Mouse (Mus musculus) CH12.LX (cell line): ENCODE measurements at regions not wholly inside any gene's neighbourhood (a gene's known extent, or its start where the extent isn't known, plus 50 kb on each side); places are given as distances from the start of the nearest gene placed in this dataset.

ENCODE experiments used
- DNase-seq: peaks from one replicate; pipeline ENCODE4 v3.0.0-alpha.2; 2013; ENCODE audit errors: extremely low read depth
- H3K27ac ChIP-seq: 2 replicates; pipeline ENCODE4 v1.5.1; 2012; ENCODE audit warnings: low read depth, mild to moderate bottlenecking, control low read depth, moderate library complexity; ENCODE audit not compliant: insufficient read depth
- H3K27me3 ChIP-seq: replicated peaks from 2 replicates; pipeline ENCODE3; 2012; ENCODE audit warnings: inconsistent platforms
- H3K36me3 ChIP-seq, 2 experiments: replicated peaks in 1 of 2; 2 replicates each; pipeline versions ENCODE3 to v1.6.1; 2012; ENCODE audit warnings: inconsistent platforms in 1 of 2, low read length in 1 of 2, mild to moderate bottlenecking in 1 of 2, mixed read lengths in 1 of 2, moderate library complexity in 1 of 2; ENCODE audit not compliant: control insufficient read depth in 1 of 2, insufficient read depth in 1 of 2
- H3K4me1 ChIP-seq, 2 experiments: 2 replicates each; pipeline ENCODE4 v1.6.1; 2012; ENCODE audit warnings: inconsistent platforms in 1 of 2, moderate library complexity in 1 of 2; ENCODE audit not compliant: insufficient read depth in 2 of 2, control insufficient read depth in 1 of 2
- H3K4me2 ChIP-seq: 2 replicates; pipeline ENCODE4 v1.6.1; 2012; ENCODE audit warnings: low read depth, mild to moderate bottlenecking, control low read depth; ENCODE audit not compliant: poor library complexity, insufficient read depth, severe bottlenecking
- H3K4me3 ChIP-seq, 3 experiments: fragments of 150-350 bp in 1 of 3; sonication (generic) in 1 of 3; replicated peaks in 1 of 3; 2 replicates each; pipeline versions ENCODE3 to v1.5.1; 2011 to 2012; ENCODE audit warnings: low read depth in 2 of 3, low read length in 2 of 3, mild to moderate bottlenecking in 2 of 3, moderate library complexity in 2 of 3, control low read depth in 1 of 3, improper control_type of control experiment in 1 of 3, inconsistent platforms in 1 of 3, mixed read lengths in 1 of 3; ENCODE audit not compliant: poor library complexity in 1 of 3
- H3K79me2 ChIP-seq: replicated peaks from 2 replicates; pipeline ENCODE4 v1.6.1; 2012; ENCODE audit warnings: mild to moderate bottlenecking, moderate library complexity; ENCODE audit not compliant: control insufficient read depth, poor library complexity, insufficient read depth, severe bottlenecking; ENCODE audit errors: extremely low read depth
- H3K9ac ChIP-seq: 2 replicates; pipeline ENCODE4 v1.6.1; 2012; ENCODE audit warnings: low read depth, mild to moderate bottlenecking, control low read depth, moderate library complexity; ENCODE audit not compliant: insufficient read depth
- H3K9me3 ChIP-seq: replicated peaks from 2 replicates; pipeline ENCODE3; 2012; ENCODE audit warnings: low read length, inconsistent platforms, mixed read lengths
- BHLHE40 ChIP-seq: IDR thresholded peaks from 2 replicates; pipeline ENCODE4 v1.6.1; 2011; ENCODE audit warnings: mild to moderate bottlenecking, low read depth, low read length, improper control_type of control experiment
- CHD1 ChIP-seq: IDR thresholded peaks from 2 replicates; pipeline ENCODE4 v1.6.1; 2012; ENCODE audit warnings: low read depth, low read length, improper control_type of control experiment, inconsistent platforms
- CHD2 ChIP-seq: IDR thresholded peaks from 2 replicates; pipeline ENCODE4 v1.6.1; 2011; ENCODE audit warnings: low read length, improper control_type of control experiment
- E2F4 ChIP-seq: IDR thresholded peaks from 2 replicates; pipeline ENCODE4 v1.6.1; 2011; ENCODE audit warnings: low read depth, low read length, improper control_type of control experiment; ENCODE audit not compliant: insufficient replicate concordance
- ELF1 ChIP-seq: IDR thresholded peaks from 2 replicates; pipeline ENCODE4 v1.6.1; 2014; ENCODE audit warnings: low read depth, mild to moderate bottlenecking, inconsistent platforms, low read length, improper control_type of control experiment
- GABPA ChIP-seq: IDR thresholded peaks from 2 replicates; pipeline ENCODE4 v1.6.1; 2012; ENCODE audit warnings: low read depth, low read length, improper control_type of control experiment, inconsistent platforms; ENCODE audit not compliant: insufficient replicate concordance
- IRF4 ChIP-seq: IDR thresholded peaks from 2 replicates; pipeline ENCODE4 v1.6.1; 2014; ENCODE audit warnings: low read depth, mild to moderate bottlenecking, inconsistent platforms, low read length, improper control_type of control experiment
- JUN ChIP-seq: IDR thresholded peaks from 2 replicates; pipeline ENCODE4 v1.6.1; 2011; ENCODE audit warnings: low read depth, mild to moderate bottlenecking, low read length, improper control_type of control experiment, moderate library complexity; ENCODE audit not compliant: insufficient read depth
- MAFK ChIP-seq: IDR thresholded peaks from 2 replicates; pipeline ENCODE4 v1.6.1; 2011; ENCODE audit warnings: low read length, improper control_type of control experiment; ENCODE audit not compliant: insufficient replicate concordance
- MEF2A ChIP-seq: IDR thresholded peaks from 2 replicates; pipeline ENCODE4 v1.6.1; 2014; ENCODE audit warnings: low read depth, mild to moderate bottlenecking, inconsistent platforms, low read length, improper control_type of control experiment, borderline replicate concordance
- MXI1 ChIP-seq: IDR thresholded peaks from 2 replicates; pipeline ENCODE4 v1.6.1; 2011; ENCODE audit warnings: mild to moderate bottlenecking, low read depth, low read length, improper control_type of control experiment
- NRF1 ChIP-seq: IDR thresholded peaks from 2 replicates; pipeline ENCODE4 v1.6.1; 2014; ENCODE audit warnings: low read depth, mild to moderate bottlenecking, inconsistent platforms, low read length, improper control_type of control experiment, moderate library complexity
- PAX5 ChIP-seq: IDR thresholded peaks from 2 replicates; pipeline ENCODE4 v1.6.1; 2012; ENCODE audit warnings: low read length, inconsistent platforms, mixed read lengths
- POLR2AphosphoS2 ChIP-seq: IDR thresholded peaks from 2 replicates; pipeline ENCODE4 v1.6.1; 2011; ENCODE audit warnings: low read depth, low read length, improper control_type of control experiment
- RAD21 ChIP-seq: IDR thresholded peaks from 2 replicates; pipeline ENCODE4 v1.6.1; 2011; ENCODE audit warnings: low read depth, mild to moderate bottlenecking, low read length, improper control_type of control experiment, moderate library complexity
- USF1 ChIP-seq: IDR thresholded peaks from 2 replicates; pipeline ENCODE4 v1.6.1; 2014; ENCODE audit warnings: low read depth, mild to moderate bottlenecking, inconsistent platforms, low read length, improper control_type of control experiment
- USF2 ChIP-seq: conservative IDR thresholded peaks from 2 replicates; pipeline ENCODE4 v1.6.1; 2011; ENCODE audit warnings: low read depth, low read length, improper control_type of control experiment
- ZC3H11A ChIP-seq: IDR thresholded peaks from 2 replicates; pipeline ENCODE4 v1.6.1; 2012; ENCODE audit warnings: low read depth, mild to moderate bottlenecking, inconsistent platforms, low read length, improper control_type of control experiment
- dilution Hi-C: fragments of 300-500 bp; cut with MboI; formaldehyde crosslinking; loops from 2 replicates; pipeline ENCODE4 v1.14.3; 2020; ENCODE audit warnings: low sequenced_read_pairs; ENCODE audit not compliant: extremely low pct_unique_long_range_greater_than_20kb, extremely low pct_ligation_motif_present
- in situ Hi-C: fragments of 300-500 bp; cut with MboI; formaldehyde crosslinking; loops from 3 replicates; pipeline ENCODE4 v1.14.3; 2019; ENCODE audit warnings: low sequenced_read_pairs, low pct_ligation_motif_present, low pct_unique_long_range_greater_than_20kb, mixed read lengths

DNA sequence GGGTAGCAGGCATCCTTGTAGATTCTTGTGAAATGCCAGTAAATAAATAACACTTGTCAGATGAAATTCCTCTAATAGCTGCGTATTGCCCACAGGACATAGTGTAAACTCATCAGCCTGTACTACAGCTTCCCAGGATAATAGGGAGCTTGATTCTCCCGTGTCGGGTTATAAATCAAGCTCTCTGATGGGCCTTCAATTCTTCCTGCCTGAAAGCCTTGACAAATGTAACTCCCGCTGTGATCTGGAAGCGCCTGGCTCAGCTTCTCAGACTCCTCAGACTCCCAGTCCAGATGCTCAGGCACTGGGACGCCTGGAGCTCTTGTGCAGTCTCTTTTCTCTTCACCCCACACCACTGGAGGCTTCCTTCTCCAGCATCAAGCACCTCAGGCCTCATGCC is 151.3 kb downstream of the Fam76b start:
- no peak for DNase-seq
- Histone ChIP-seq H3K27ac (no peak overlapping the region), H3K79me2 (no peaks in the 10 kb centered on the region), H3K9ac (no peak overlapping the region), H3K4me2 (no peak overlapping the region), H3K4me3 (no peak overlapping the region), H3K4me1 (no peaks in the 10 kb centered on the region), H3K36me3 (no peaks in the 10 kb centered on the region), H3K9me3 (no peaks in the 10 kb centered on the region), H3K27me3 (no peaks in the 10 kb centered on the region)
- in situ Hi-C loops = no loop called here
- dilution Hi-C loops = no loop called here
- TF ChIP-seq ELF1 (no peak), NRF1 (no peak), ZC3H11A (no peak)

DNA sequence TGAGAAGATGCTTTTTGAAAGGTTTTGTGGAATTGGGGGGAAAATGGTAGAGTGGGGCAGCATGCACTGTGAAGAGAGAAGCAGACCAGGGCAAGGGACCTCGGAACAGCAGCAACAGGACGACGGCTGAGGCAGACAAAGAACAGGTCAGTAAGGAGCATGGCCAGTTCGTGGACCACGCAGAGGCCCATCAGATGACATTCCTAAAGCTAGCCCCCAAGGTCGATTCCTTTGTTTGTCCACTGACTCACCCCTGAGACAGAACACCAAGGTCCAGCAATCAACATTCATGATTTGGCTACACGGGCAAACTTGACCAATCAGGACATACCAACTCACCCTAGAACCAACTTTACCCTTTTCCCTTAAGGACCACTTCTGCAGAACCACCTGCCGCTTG is 160.0 kb downstream of the Fam76b start:
- in situ Hi-C loops = no loop called here
- DNase-seq = no peak
- Histone ChIP-seq H3K9me3 (no peaks in the 10 kb centered on the region), H3K79me2 (no peaks in the 10 kb centered on the region), H3K4me2 (no peak overlapping the region), H3K9ac (no peak overlapping the region), H3K27me3 (no peaks in the 10 kb centered on the region), H3K4me1 (peaks cover 0 to 3% of the 10 kb centered on the region in 2 experiments; a peak in 1 of 4 replicates), H3K27ac (no peak overlapping the region), H3K4me3 (no peak overlapping the region), H3K36me3 (no peaks in the 10 kb centered on the region)
- dilution Hi-C loops = no loop called here
- TF ChIP-seq ELF1 = no peak
- TF ChIP-seq CHD2 = no peak
- TF ChIP-seq USF1 = no peak
- TF ChIP-seq NRF1 = no peak
- no peak for TF ChIP-seq CHD1
- TF ChIP-seq RAD21 = no peak
- no peak for TF ChIP-seq GABPA
- TF ChIP-seq PAX5 = no peak
- TF ChIP-seq MXI1 = no peak
- TF ChIP-seq USF2 = no peak
- TF ChIP-seq BHLHE40 = no peak
- TF ChIP-seq IRF4 = no peak
- no peak for TF ChIP-seq MEF2A
- TF ChIP-seq POLR2AphosphoS2 = no peak
- TF ChIP-seq MAFK = no peak
- no peak for TF ChIP-seq JUN
- no peak for TF ChIP-seq E2F4
- TF ChIP-seq ZC3H11A = no peak
